Mouse (Mus musculus) intestine, postnatal 0 days (tissue): ENCODE measurements around the gene Lhfp. TPM values are rescaled to one million over a fixed set of nuclear protein-coding genes. Genes with fewer than 3 reads are reported as not detected.

Experiments
- ATAC-seq: fragments of 200-750 bp; cut with Nextera tagmentation; 2 replicates; pipeline ENCODE4 v1.8.0; 2017; ENCODE audit warnings: mild to moderate bottlenecking, moderate TSS enrichment, moderate library complexity
- H3K27ac ChIP-seq: fragments of 300-500 bp; sonication (generic); 2 replicates; pipeline ENCODE4 v1.5.1; 2014; ENCODE audit warnings: mild to moderate bottlenecking, low read depth, low read length, moderate library complexity
- H3K27me3 ChIP-seq: fragments of 300-500 bp; sonication (generic); replicated peaks from 2 replicates; pipeline ENCODE4 v1.6.1; 2014; ENCODE audit warnings: low read length, mixed read lengths; ENCODE audit not compliant: control insufficient read depth, insufficient read depth
- H3K36me3 ChIP-seq: fragments of 300-500 bp; sonication (generic); 2 replicates; pipeline ENCODE4 v1.6.1; 2014; ENCODE audit warnings: mild to moderate bottlenecking, moderate library complexity; ENCODE audit not compliant: control insufficient read depth, insufficient read depth
- H3K4me1 ChIP-seq: fragments of 300-500 bp; sonication (generic); replicated peaks from 2 replicates; pipeline ENCODE4 v1.6.1; 2014; ENCODE audit warnings: antibody characterized with exemption, low read length, mixed read lengths; ENCODE audit not compliant: control insufficient read depth, insufficient read depth
- H3K4me2 ChIP-seq: fragments of 300-500 bp; sonication (generic); replicated peaks from 2 replicates; pipeline ENCODE4 v1.6.1; 2014; ENCODE audit warnings: low read depth, mild to moderate bottlenecking, moderate library complexity
- H3K4me3 ChIP-seq: fragments of 300-500 bp; sonication (generic); 2 replicates; pipeline ENCODE4 v1.5.1; 2014; ENCODE audit warnings: low read depth, low read length
- H3K9ac ChIP-seq: fragments of 300-500 bp; sonication (generic); 2 replicates; pipeline ENCODE4 v1.6.1; 2014; ENCODE audit warnings: mild to moderate bottlenecking, low read depth, low read length
- H3K9me3 ChIP-seq: fragments of 300-500 bp; sonication (generic); 2 replicates; pipeline ENCODE4 v1.6.1; 2016; ENCODE audit warnings: mixed run types; ENCODE audit not compliant: control insufficient read depth
- CTCF ChIP-seq: sonication (generic); IDR thresholded peaks from 2 replicates; pipeline ENCODE4 v1.5.1; 2016; ENCODE audit warnings: low read depth, mild to moderate bottlenecking, control low read depth, antibody characterized with exemption, moderate library complexity
- WGBS: fragments of 180-500 bp; shearing (Covaris S2); extraction: QIAGEN DNeasy Blood & Tissue Kit; methylation state at CpG from one replicate; pipeline ENCODE4 v1.1.7; 2014; 5-methylcytosine and 5-hydroxymethylcytosine counted together
- polyA plus RNA-seq: library from polyadenylated mRNA; unstranded; fragments of >200 nt; fragmentation: Nextera tagmentation; extraction: Ambion mirVana; gene quantifications from 2 replicates; pipeline ENCODE4 v1.2.1, GENCODE M21; 2015

The Lhfp gene
- polyA plus RNA-seq, 1 experiment from 2014 or later = 30.2 TPM

GRCm38 (mm10) chr3:53080710-53081109, 39.4 kb downstream of the Lhfp start:
- no peak overlapping the region for H3K27ac ChIP-seq
- H3K9me3 ChIP-seq = no peaks in the 10 kb centered on the region
- H3K27me3 ChIP-seq = no peaks in the 10 kb centered on the region
- WGBS = 98% methylated on average over 8 of the region's 8 CpGs
- H3K36me3 ChIP-seq = no peaks in the 10 kb centered on the region
- H3K4me1 ChIP-seq = no peaks in the 10 kb centered on the region
- ATAC-seq = no peak
- no peak overlapping the region for H3K9ac ChIP-seq
- H3K4me3 ChIP-seq = no peak overlapping the region
- H3K4me2 ChIP-seq = no peak overlapping the region
- no peak for TF ChIP-seq CTCF

DNA sequence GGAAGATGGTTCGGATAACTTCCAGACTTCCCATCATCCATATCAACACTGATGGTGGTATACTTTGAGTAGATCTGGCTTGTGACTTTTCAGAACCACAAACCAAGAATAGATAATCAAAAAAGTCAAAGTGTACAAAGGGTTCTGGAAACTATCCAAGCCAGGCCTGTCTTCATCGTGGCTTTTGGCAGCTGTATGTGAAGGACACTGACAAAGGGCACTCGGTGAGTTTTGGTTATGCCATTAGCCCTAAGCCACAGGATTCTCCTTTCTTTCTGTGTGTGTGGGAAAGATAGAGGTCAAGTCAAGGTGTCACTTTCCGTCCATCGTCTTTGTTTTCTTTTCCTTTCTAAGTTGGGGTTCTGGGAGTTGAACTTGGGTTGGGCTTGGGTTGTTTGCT, 42.4 kb downstream of the Lhfp start:
- Histone ChIP-seq H3K9ac (no peak overlapping the region), H3K36me3 (no peaks in the 10 kb centered on the region)
- WGBS = 89% methylated on average over 5 of the region's 5 CpGs

GRCm38 (mm10) chr3:53084806-53085205, 43.5 kb downstream of the Lhfp start:
- no peak for TF ChIP-seq CTCF
- 94% methylated on average over 8 of the region's 8 CpGs for WGBS

More for the DNA sequence above, 42.4 kb downstream of the Lhfp start:
- no peak overlapping the region for H3K27ac ChIP-seq
- H3K27me3 ChIP-seq = no peaks in the 10 kb centered on the region
- TF ChIP-seq CTCF = no peak
- no peak for ATAC-seq
- no peaks in the 10 kb centered on the region for H3K4me1 ChIP-seq
- H3K4me3 ChIP-seq = no peak overlapping the region
- H3K9me3 ChIP-seq = no peaks in the 10 kb centered on the region
- no peak overlapping the region for H3K4me2 ChIP-seq

GRCm38 (mm10) chr3:53086481-53087155, 45.3 kb downstream of the Lhfp start:
- Histone ChIP-seq H3K27ac (no peak overlapping the region), H3K4me1 (no peaks in the 10 kb centered on the region), H3K27me3 (no peaks in the 10 kb centered on the region), H3K4me2 (no peak overlapping the region), H3K36me3 (no peaks in the 10 kb centered on the region), H3K9me3 (no peaks in the 10 kb centered on the region), H3K9ac (no peak overlapping the region), H3K4me3 (no peak overlapping the region)
- ATAC-seq = no peak
- no peak for TF ChIP-seq CTCF
- WGBS = 76% methylated on average over 7 of the region's 7 CpGs

More at GRCm38 (mm10) chr3:53084806-53085205, 43.5 kb downstream of the Lhfp start:
- Histone ChIP-seq H3K9me3 (no peaks in the 10 kb centered on the region), H3K27me3 (no peaks in the 10 kb centered on the region), H3K4me1 (no peaks in the 10 kb centered on the region), H3K36me3 (no peaks in the 10 kb centered on the region), H3K27ac (no peak overlapping the region), H3K4me2 (no peak overlapping the region), H3K4me3 (no peak overlapping the region), H3K9ac (no peak overlapping the region)
- ATAC-seq = no peak

DNA sequence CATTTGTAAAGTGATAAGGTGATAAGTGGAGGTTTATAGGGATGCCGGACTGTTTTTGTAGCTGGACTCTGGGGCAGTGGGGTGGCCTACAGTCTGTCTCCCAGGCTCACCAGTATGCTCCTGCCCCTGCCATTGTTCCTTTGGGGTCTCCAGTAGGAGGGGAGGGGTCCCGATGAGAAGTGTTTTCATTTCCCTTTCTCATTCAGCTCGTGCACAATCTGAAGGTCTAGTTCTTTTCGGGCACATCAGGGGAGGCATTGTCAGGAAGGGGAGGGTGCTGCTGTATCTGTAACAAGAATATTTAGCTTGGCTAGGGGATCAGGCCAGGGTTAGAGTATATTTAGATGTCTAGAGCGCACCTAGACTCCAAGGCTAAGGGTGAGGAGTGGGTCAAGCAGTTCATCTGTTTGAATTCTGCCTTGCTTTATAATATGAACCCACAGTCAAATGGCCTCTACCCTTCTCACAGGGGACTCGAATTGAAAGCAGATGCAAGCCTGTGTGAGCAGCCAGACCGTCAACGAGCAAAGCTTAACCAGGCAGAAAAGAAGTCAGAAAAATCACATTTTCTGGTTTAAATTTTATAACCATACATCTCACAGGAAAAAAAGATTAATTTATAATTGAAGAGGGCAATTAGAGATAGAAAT, 46.0 kb downstream of the Lhfp start:
- Histone ChIP-seq H3K27ac (no peak overlapping the region), H3K36me3 (no peaks in the 10 kb centered on the region), H3K4me2 (no peak overlapping the region), H3K4me1 (no peaks in the 10 kb centered on the region), H3K9ac (no peak overlapping the region), H3K27me3 (no peaks in the 10 kb centered on the region), H3K9me3 (no peaks in the 10 kb centered on the region), H3K4me3 (no peak overlapping the region)
- no peak for ATAC-seq
- 74% methylated on average over 8 of the region's 8 CpGs for WGBS
- TF ChIP-seq CTCF = no peak

DNA sequence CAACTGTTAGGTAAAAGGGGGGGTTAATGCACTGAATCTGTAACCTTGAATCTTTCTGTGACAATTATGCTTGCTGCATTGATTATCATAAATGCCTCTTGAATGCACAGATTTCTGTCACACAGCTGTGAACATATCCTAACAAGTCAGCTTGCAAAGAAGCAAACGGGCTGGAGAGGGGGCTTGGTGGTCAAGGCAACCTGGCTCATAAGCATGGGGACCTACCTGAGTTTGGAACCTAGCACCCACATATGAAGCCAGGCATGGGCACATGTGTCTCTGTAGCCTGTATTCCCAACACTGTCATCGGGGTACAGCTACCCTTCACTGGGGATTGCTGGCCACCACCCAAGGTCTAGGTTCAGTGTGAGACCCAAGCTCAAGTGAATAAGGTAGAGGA, 48.6 kb downstream of the Lhfp start:
- Histone ChIP-seq H3K9ac (no peak overlapping the region), H3K27ac (no peak overlapping the region), H3K4me2 (no peak overlapping the region), H3K36me3 (no peaks in the 10 kb centered on the region), H3K27me3 (no peaks in the 10 kb centered on the region), H3K4me3 (no peak overlapping the region), H3K9me3 (no peaks in the 10 kb centered on the region), H3K4me1 (no peaks in the 10 kb centered on the region)
- 88% methylated on average over 2 of the region's 2 CpGs for WGBS
- no peak for TF ChIP-seq CTCF
- no peak for ATAC-seq
